Mouse (Mus musculus): ENCODE measurements around the gene Pdcl3.

DNA sequence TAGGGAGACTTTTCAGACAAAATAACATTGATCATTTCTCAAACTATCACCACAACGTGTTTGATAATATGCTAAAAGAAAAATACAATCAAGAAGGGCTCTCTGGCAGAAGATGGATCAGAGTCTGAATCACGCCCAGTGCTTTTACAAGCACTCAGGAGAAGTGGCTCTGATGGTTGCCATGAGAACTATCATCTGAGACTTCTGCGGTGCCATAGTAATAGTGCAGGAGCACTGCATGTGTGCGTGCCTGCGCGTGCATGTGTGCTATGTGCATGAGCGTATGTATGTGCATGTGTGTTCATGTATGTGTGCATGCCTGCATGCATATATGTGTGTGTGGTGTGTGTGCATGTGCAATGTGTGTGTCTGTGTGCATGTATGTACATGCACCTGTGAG, 43.8 kb downstream of the Pdcl3 start:
- TF ChIP-seq GATA1 (IDR thresholded peaks at IDR 0.05; ENCODE audit: borderline replicate concordance, low read length) (no peak), FLI1 (IDR thresholded peaks at IDR 0.05; ENCODE audit: low read length) (no peak)

All from megakaryocyte, embryonic 14.5 days (primary cell).